Mouse (Mus musculus) stomach, embryonic 14.5 days (tissue): ENCODE measurements at regions not wholly inside any gene's neighbourhood (a gene's known extent, or its start where the extent isn't known, plus 50 kb on each side); places are given as distances from the start of the nearest gene placed in this dataset.

Experiments used
- ATAC-seq: fragments of 200-750 bp; cut with Nextera tagmentation; 2 replicates; pipeline ENCODE4 v1.8.0; 2017; ENCODE audit warnings: low read depth, moderate TSS enrichment; ENCODE audit not compliant: insufficient number of reproducible peaks, insufficient read depth, low FRiP score
- H3K27ac ChIP-seq: fragments of 300-500 bp; sonication (generic); 2 replicates; pipeline ENCODE4 v1.5.1; 2014; ENCODE audit warnings: mild to moderate bottlenecking, low read length, moderate library complexity, mixed read lengths
- H3K27me3 ChIP-seq: fragments of 300-500 bp; sonication (generic); 2 replicates; pipeline ENCODE4 v1.6.1; 2014; ENCODE audit warnings: low read length, control low read depth, mixed read lengths; ENCODE audit not compliant: control insufficient read depth, insufficient read depth
- H3K36me3 ChIP-seq: fragments of 300-500 bp; sonication (generic); 2 replicates; pipeline ENCODE4 v1.6.1; 2014; ENCODE audit warnings: mild to moderate bottlenecking, control low read depth, low read length, moderate library complexity, mixed read lengths; ENCODE audit not compliant: control insufficient read depth, insufficient read depth
- H3K4me1 ChIP-seq: fragments of 300-500 bp; sonication (generic); 2 replicates; pipeline ENCODE4 v1.6.1; 2014; ENCODE audit warnings: low read length, control low read depth, mixed read lengths; ENCODE audit not compliant: control insufficient read depth, insufficient read depth
- H3K4me2 ChIP-seq: fragments of 300-500 bp; sonication (generic); replicated peaks from 2 replicates; pipeline ENCODE4 v1.6.1; 2014; ENCODE audit warnings: low read depth, low read length, control low read depth
- H3K4me3 ChIP-seq: fragments of 300-500 bp; sonication (generic); 2 replicates; pipeline ENCODE4 v1.5.1; 2014; ENCODE audit warnings: low read depth, low read length, control low read depth
- H3K9ac ChIP-seq: fragments of 300-500 bp; sonication (generic); replicated peaks from 2 replicates; pipeline ENCODE4 v1.6.1; 2014; ENCODE audit warnings: low read depth, mild to moderate bottlenecking, control low read depth, low read length, moderate library complexity, mixed read lengths
- H3K9me3 ChIP-seq: fragments of 300-500 bp; sonication (generic); 2 replicates; pipeline ENCODE4 v1.6.1; 2016; ENCODE audit warnings: low read depth, low read length, control low read depth; ENCODE audit not compliant: control insufficient read depth
- WGBS: fragments of 180-500 bp; shearing (Covaris S2); extraction: QIAGEN DNeasy Blood & Tissue Kit; methylation state at CpG from one replicate; pipeline ENCODE4 v1.1.7; 2014; 5-methylcytosine and 5-hydroxymethylcytosine counted together

DNA sequence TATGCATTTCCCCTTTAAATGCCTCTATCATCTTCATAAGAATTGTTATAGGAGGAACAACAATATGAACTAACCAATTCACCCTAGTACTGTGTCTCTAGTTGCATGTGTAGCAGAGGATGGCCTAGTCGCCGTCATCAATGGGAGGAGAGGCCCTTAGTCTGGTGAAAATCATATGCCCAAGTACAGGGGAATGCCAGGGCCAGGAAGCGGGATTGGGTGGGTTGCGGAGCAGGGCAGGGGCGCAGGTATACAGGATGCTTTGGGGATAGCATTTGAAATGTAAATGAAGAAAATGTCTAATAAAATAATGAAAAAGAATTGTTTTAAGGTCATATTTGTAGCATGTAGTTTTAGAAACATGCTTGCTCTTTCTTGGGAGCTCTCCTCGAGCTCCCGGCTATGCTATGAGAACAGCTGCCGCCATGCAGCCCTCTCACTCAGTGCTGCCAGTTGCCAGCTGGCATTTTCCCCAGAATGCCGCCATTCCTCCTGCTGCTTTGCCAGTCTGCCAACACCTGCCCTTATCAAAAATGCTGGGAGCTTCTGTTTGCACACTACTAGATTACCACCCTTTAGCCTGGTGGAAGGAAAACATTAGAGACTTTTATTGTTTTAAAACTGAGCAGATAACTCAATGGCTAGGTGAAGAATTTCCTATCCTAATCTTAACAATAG is 848.9 kb downstream of the Brinp3 start:
- Histone ChIP-seq H3K36me3 (no peaks in the 10 kb centered on the region), H3K27ac (no peak overlapping the region), H3K27me3 (no peaks in the 10 kb centered on the region), H3K9me3 (no peaks in the 10 kb centered on the region), H3K4me1 (no peaks in the 10 kb centered on the region), H3K4me3 (no peak overlapping the region), H3K4me2 (no peak overlapping the region), H3K9ac (no peak overlapping the region)
- 96% methylated on average over 9 of the region's 9 CpGs for WGBS
- ATAC-seq: no peak

DNA sequence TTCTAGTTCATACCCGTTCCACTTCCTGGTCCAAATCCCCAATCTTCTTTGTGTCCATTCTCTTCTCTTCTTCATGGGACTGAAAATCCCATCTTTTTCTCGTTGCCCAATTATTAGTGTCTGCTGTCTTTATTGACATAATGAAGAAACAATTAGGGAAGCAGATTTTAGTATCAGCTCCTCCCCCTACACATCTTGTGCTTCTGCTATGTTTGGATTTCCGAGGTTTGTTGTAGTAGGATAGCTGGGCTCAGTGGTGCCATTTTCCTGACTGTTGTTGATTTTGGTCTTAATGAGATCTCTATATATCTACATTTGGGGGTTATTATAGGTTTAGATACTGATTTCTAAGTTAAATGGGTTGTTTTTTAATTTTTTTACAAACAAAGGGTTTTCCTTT is 849.5 kb downstream of the Brinp3 start:
- Histone ChIP-seq H3K4me1 (no peaks in the 10 kb centered on the region), H3K4me2 (no peak overlapping the region)
- no peak for ATAC-seq

More for the DNA sequence above, 849.5 kb downstream of the Brinp3 start:
- Histone ChIP-seq H3K9me3 (no peaks in the 10 kb centered on the region), H3K27me3 (no peaks in the 10 kb centered on the region), H3K36me3 (no peaks in the 10 kb centered on the region), H3K9ac (no peak overlapping the region), H3K4me3 (no peak overlapping the region), H3K27ac (no peak overlapping the region)
- 82% methylated on average over 3 of the region's 3 CpGs for WGBS
